Mouse (Mus musculus) cerebellum, adult 11 months (tissue): ENCODE results near the gene Mrgprx2.
"Not testable (repeated sequence)": the region's sequence is repeated elsewhere in the genome, so short reads cannot be mapped to it uniquely, and the experiment has no call there.

Source experiments
- DNase-seq: peaks from one replicate; pipeline ENCODE4 v3.0.0; 2022

The Mrgprx2 gene

DNA sequence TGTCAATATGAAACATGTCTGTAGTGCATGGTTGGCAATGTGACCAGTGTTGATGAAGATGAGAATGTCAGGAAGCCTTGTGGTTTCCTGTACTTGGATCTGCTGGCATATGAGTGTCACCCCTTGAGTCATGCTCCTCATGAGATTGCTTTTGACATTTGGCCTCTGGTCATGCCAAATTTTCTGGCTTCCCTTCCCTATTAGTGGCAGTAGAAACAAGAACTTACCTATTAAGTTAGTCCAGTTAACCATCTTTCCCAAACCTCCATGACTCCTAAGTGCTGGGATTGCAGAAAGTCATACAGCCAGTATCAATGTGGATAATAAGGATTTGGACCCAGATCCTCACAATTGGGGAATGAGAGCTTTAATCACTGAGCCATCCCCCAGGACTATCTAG is at the start of gene Mrgprx2:
Gene Mrgprx2, minus strand, starts transcription at position 101 of the 400 bp plus-strand sequence.
- no peak for DNase-seq

DNA sequence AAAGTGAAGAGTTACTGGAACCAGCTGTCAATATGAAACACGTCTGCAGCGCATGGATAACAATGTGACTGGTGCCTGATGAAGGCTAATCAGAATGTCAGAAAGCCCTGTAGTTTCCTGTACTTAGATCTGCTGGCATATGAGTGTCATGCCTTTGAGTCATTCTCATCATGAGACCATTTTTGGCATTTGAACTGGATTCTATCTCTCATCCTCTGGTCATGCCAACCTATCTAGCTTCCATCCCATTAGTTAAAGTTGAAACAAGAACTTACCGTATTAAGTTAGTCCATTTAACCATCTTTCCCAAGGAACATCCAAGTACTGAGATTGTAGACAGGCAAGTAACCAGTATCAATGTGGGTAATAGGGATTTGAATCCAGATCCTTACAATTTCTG is 42.9 kb downstream of the Mrgprx2 start, which contains the start of gene Mrgprb1:
Gene Mrgprb1, minus strand, starts transcription at position 101 of the 400 bp plus-strand sequence.
- DNase-seq: no peak

DNA sequence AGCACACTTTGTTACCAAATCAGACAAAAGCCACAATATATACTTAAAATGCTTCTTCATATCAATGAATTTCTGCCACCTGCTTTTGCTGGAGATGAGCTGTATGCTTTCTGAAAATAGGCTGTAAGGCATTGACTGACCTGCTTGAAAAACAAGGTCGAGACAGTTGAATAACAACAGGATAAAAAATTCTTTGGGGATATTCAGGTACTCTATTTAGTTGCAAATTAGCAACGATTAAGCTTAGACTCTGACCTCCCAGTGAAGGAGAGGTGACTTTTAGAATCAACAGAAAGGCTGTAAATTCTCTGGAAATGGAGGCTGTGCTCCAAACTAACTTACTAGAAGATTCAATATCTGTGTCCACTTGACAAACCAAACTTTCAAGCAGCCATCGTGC is 62.5 kb downstream of the Mrgprx2 start:
- DNase-seq: no peak

DNA sequence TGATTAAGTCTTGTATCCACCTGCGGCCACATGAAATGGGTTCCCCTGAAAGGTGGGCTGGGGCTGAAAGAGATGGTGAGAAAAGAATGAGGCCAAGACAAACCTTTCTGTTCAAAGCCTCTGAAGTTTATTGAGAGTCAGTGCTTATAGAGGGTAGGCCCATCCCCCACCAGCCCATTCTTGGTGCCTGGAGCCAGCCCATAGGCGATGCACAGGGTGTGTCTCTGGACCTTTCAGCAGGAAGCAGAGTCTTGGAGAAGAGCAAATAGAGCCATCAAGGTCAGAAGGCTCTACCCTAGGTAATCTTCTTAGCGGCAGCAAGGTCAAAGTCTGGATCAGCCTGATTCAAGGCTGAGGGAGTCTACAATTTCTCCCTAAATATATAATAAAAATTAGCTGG is 63.2 kb downstream of the Mrgprx2 start:
- not testable (repeated sequence) for DNase-seq
